Mouse (Mus musculus): ENCODE measurements around the gene Ak3.
A peak's percentile ranks its signal among the peaks of the same experiment; 100 is the strongest.
"Not testable (repeated sequence)": the region's sequence is repeated elsewhere in the genome, so short reads cannot be mapped to it uniquely, and the experiment has no call there.

Gene Ak3

GRCm38 (mm10) chr19:29042647-29043046, 5.1 kb downstream of the Ak3 start:
- DNase-seq = no peak

- DNase-seq = no peak
Observed at GRCm38 (mm10) chr19:29042143-29042542, 5.6 kb downstream of the Ak3 start.

- DNase-seq = no peak
Observed at GRCm38 (mm10) chr19:29040206-29040605, 7.6 kb downstream of the Ak3 start.

GRCm38 (mm10) chr19:29039334-29039733, 8.4 kb downstream of the Ak3 start:
- DNase-seq = no peak

GRCm38 (mm10) chr19:29037541-29037940, 10.2 kb downstream of the Ak3 start:
- DNase-seq = no peak

- no peak for DNase-seq
Observed at GRCm38 (mm10) chr19:29037026-29037425, 10.7 kb downstream of the Ak3 start.

GRCm38 (mm10) chr19:29032662-29033061, 15.1 kb downstream of the Ak3 start:
- no peak for DNase-seq

GRCm38 (mm10) chr19:29031788-29032187, 16.0 kb downstream of the Ak3 start:
- DNase-seq = no peak

- peak; percentile 24 to 29 for DNase-seq
Observed at GRCm38 (mm10) chr19:29024391-29024947, 23.3 kb downstream of the Ak3 start.

- no peak for DNase-seq
Observed at GRCm38 (mm10) chr19:29021754-29022345, 25.9 kb downstream of the Ak3 start.

- DNase-seq = no peak
Observed at GRCm38 (mm10) chr19:29019647-29020046, 28.1 kb downstream of the Ak3 start.

GRCm38 (mm10) chr19:29016786-29017185, 31.0 kb downstream of the Ak3 start:
- DNase-seq = no peak

- no peak for DNase-seq
Observed at GRCm38 (mm10) chr19:29016204-29016765, 31.5 kb downstream of the Ak3 start.

- no peak for DNase-seq
Observed at GRCm38 (mm10) chr19:29015410-29016203, 32.2 kb downstream of the Ak3 start.

- DNase-seq = no peak
Observed at GRCm38 (mm10) chr19:29014466-29015055, 33.2 kb downstream of the Ak3 start.

GRCm38 (mm10) chr19:29011355-29011990, 36.3 kb downstream of the Ak3 start:
- DNase-seq = no peak

- no peak for DNase-seq
Observed at GRCm38 (mm10) chr19:29009046-29009445, 38.7 kb downstream of the Ak3 start.

- DNase-seq = no peak
Observed at GRCm38 (mm10) chr19:29008069-29008706, 39.6 kb downstream of the Ak3 start.

GRCm38 (mm10) chr19:29000321-29000720, 47.4 kb downstream of the Ak3 start:
- DNase-seq = not testable (repeated sequence)

GRCm38 (mm10) chr19:28997976-28998630, 49.7 kb downstream of the Ak3 start:
- no peak for DNase-seq

- DNase-seq = no peak
Observed at GRCm38 (mm10) chr19:28995366-28995765, 52.4 kb downstream of the Ak3 start.

GRCm38 (mm10) chr19:28994870-28995269, 52.9 kb downstream of the Ak3 start:
- DNase-seq = no peak

Measured in cerebellum, postnatal 36 days (tissue).